Mouse (Mus musculus): ENCODE data around the gene Zar1. TPM values are rescaled to one million over a fixed set of nuclear protein-coding genes. Genes with fewer than 3 reads are reported as not detected.
"Not testable (repeated sequence)": the region's sequence is repeated elsewhere in the genome, so short reads cannot be mapped to it uniquely, and the experiment has no call there.

Gene Zar1
- polyA plus RNA-seq, 1 experiment from 2014 or later: 0.55 TPM

GRCm38 (mm10) chr5:72580088-72580969, 725 bp downstream of the Zar1 start:
- 8% methylated on average over 41 of the region's 73 CpGs for WGBS
- not testable (repeated sequence) for H3K4me1 ChIP-seq (ENCODE audit: control insufficient read depth, insufficient read depth, low read length); H3K9me3 ChIP-seq (ENCODE audit: control insufficient read depth, low read length); H3K27me3 ChIP-seq (ENCODE audit: control insufficient read depth, insufficient read depth, low read length); H3K27ac ChIP-seq (replicated peaks; ENCODE audit: low read depth, low read length); H3K36me3 ChIP-seq (ENCODE audit: control insufficient read depth, insufficient read depth, low read length)
- ATAC-seq (ENCODE audit: insufficient number of reproducible peaks, low FRiP score, low TSS enrichment, low read depth): peak; percentile 78
- DNase-seq (ENCODE audit: low spot score): peak; percentile 62
- Histone ChIP-seq H3K4me3 (ENCODE audit: low read depth, low read length) (peak overlapping the region; percentile 41), H3K9ac (ENCODE audit: low read length) (peak overlapping the region; percentile 45; the same call in 1 of the 2 replicates), H3K4me2 (ENCODE audit: low read depth, severe bottlenecking) (peak overlapping the region; percentile 71)

- not testable (repeated sequence) for H3K9me3 ChIP-seq (ENCODE audit: control insufficient read depth, low read length); H3K27ac ChIP-seq (replicated peaks; ENCODE audit: low read depth, low read length); H3K36me3 ChIP-seq (ENCODE audit: control insufficient read depth, insufficient read depth, low read length); H3K4me2 ChIP-seq (ENCODE audit: low read depth, severe bottlenecking); H3K4me1 ChIP-seq (ENCODE audit: control insufficient read depth, insufficient read depth, low read length); H3K9ac ChIP-seq (ENCODE audit: low read length); H3K4me3 ChIP-seq (ENCODE audit: low read depth, low read length); H3K27me3 ChIP-seq (ENCODE audit: control insufficient read depth, insufficient read depth, low read length)
- 43% methylated on average over 10 of the region's 10 CpGs for WGBS
- DNase-seq (ENCODE audit: low spot score) (peak; percentile 56), ATAC-seq (ENCODE audit: insufficient number of reproducible peaks, low FRiP score, low TSS enrichment, low read depth) (0 out of 2 replicates have a peak, but pooled peaks have one; percentile 23)
Observed at GRCm38 (mm10) chr5:72579599-72579998, 1.5 kb downstream of the Zar1 start.

- Histone ChIP-seq H3K9me3 (ENCODE audit: control insufficient read depth, low read length) (no peaks in the 10 kb centered on the region), H3K4me1 (ENCODE audit: control insufficient read depth, insufficient read depth, low read length) (no peaks in the 10 kb centered on the region), H3K4me2 (ENCODE audit: low read depth, severe bottlenecking) (no peak overlapping the region), H3K9ac (ENCODE audit: low read length) (no peak overlapping the region), H3K27me3 (ENCODE audit: control insufficient read depth, insufficient read depth, low read length) (no peaks in the 10 kb centered on the region), H3K4me3 (ENCODE audit: low read depth, low read length) (no peak overlapping the region), H3K27ac (replicated peaks; ENCODE audit: low read depth, low read length) (no peak overlapping the region), H3K36me3 (ENCODE audit: control insufficient read depth, insufficient read depth, low read length) (no peaks in the 10 kb centered on the region)
- 90% methylated on average over 5 of the region's 5 CpGs for WGBS
- ATAC-seq (ENCODE audit: insufficient number of reproducible peaks, low FRiP score, low TSS enrichment, low read depth) (no peak), DNase-seq (ENCODE audit: low spot score) (no peak)
Observed at GRCm38 (mm10) chr5:72565621-72566020, 15.4 kb downstream of the Zar1 start.

- not testable (repeated sequence) for DNase-seq (ENCODE audit: low spot score); H3K9me3 ChIP-seq (ENCODE audit: control insufficient read depth, low read length); H3K27me3 ChIP-seq (ENCODE audit: control insufficient read depth, insufficient read depth, low read length); H3K27ac ChIP-seq (replicated peaks; ENCODE audit: low read depth, low read length); H3K4me2 ChIP-seq (ENCODE audit: low read depth, severe bottlenecking); H3K4me3 ChIP-seq (ENCODE audit: low read depth, low read length); H3K4me1 ChIP-seq (ENCODE audit: control insufficient read depth, insufficient read depth, low read length); H3K36me3 ChIP-seq (ENCODE audit: control insufficient read depth, insufficient read depth, low read length); H3K9ac ChIP-seq (ENCODE audit: low read length); ATAC-seq (ENCODE audit: insufficient number of reproducible peaks, low FRiP score, low TSS enrichment, low read depth)
- WGBS: 87% methylated on average over 2 of the region's 2 CpGs
Observed at GRCm38 (mm10) chr5:72563183-72563582, 17.9 kb downstream of the Zar1 start.

GRCm38 (mm10) chr5:72560976-72561628, 20.0 kb downstream of the Zar1 start:
- Histone ChIP-seq H3K27ac (replicated peaks; ENCODE audit: low read depth, low read length) (no peak overlapping the region), H3K9me3 (ENCODE audit: control insufficient read depth, low read length) (no peaks in the 10 kb centered on the region), H3K27me3 (ENCODE audit: control insufficient read depth, insufficient read depth, low read length) (no peaks in the 10 kb centered on the region), H3K9ac (ENCODE audit: low read length) (no peak overlapping the region), H3K4me2 (ENCODE audit: low read depth, severe bottlenecking) (no peak overlapping the region), H3K4me3 (ENCODE audit: low read depth, low read length) (no peak overlapping the region), H3K4me1 (ENCODE audit: control insufficient read depth, insufficient read depth, low read length) (no peaks in the 10 kb centered on the region), H3K36me3 (ENCODE audit: control insufficient read depth, insufficient read depth, low read length) (no peaks in the 10 kb centered on the region)
- no peak for DNase-seq (ENCODE audit: low spot score)
- ATAC-seq (ENCODE audit: insufficient number of reproducible peaks, low FRiP score, low TSS enrichment, low read depth): no peak
- WGBS: 80% methylated on average over 3 of the region's 3 CpGs

GRCm38 (mm10) chr5:72559544-72560049, 21.5 kb downstream of the Zar1 start, which contains the start of gene Nfxl1:
Gene Nfxl1 (minus strand): TSS chr5:72559684.
- Histone ChIP-seq H3K4me1 (ENCODE audit: control insufficient read depth, insufficient read depth, low read length) (no peaks in the 10 kb centered on the region), H3K27ac (replicated peaks; ENCODE audit: low read depth, low read length) (peak within 1 kb of the TSS; percentile 47; the same call in 1 of the 2 replicates), H3K9ac (ENCODE audit: low read length) (peak within 1 kb of the TSS; percentile 95), H3K4me3 (ENCODE audit: low read depth, low read length) (peak within 1 kb of the TSS; percentile 95), H3K9me3 (ENCODE audit: control insufficient read depth, low read length) (no peaks in the 10 kb centered on the region), H3K36me3 (ENCODE audit: control insufficient read depth, insufficient read depth, low read length) (no peaks in the 10 kb centered on the region), H3K27me3 (ENCODE audit: control insufficient read depth, insufficient read depth, low read length) (no peaks in the 10 kb centered on the region), H3K4me2 (ENCODE audit: low read depth, severe bottlenecking) (peak within 1 kb of the TSS; percentile 82)
- under 1% methylated on average over 42 of the region's 42 CpGs for WGBS
- DNase-seq (ENCODE audit: low spot score) (peak; percentile 99), ATAC-seq (ENCODE audit: insufficient number of reproducible peaks, low FRiP score, low TSS enrichment, low read depth) (peak; percentile 96)

- Histone ChIP-seq H3K4me3 (ENCODE audit: low read depth, low read length) (peak overlapping the region; percentile 95), H3K36me3 (ENCODE audit: control insufficient read depth, insufficient read depth, low read length) (no peaks in the 10 kb centered on the region), H3K9ac (ENCODE audit: low read length) (peak overlapping the region; percentile 95), H3K4me2 (ENCODE audit: low read depth, severe bottlenecking) (peak overlapping the region; percentile 82), H3K4me1 (ENCODE audit: control insufficient read depth, insufficient read depth, low read length) (no peaks in the 10 kb centered on the region), H3K9me3 (ENCODE audit: control insufficient read depth, low read length) (no peaks in the 10 kb centered on the region), H3K27me3 (ENCODE audit: control insufficient read depth, insufficient read depth, low read length) (no peaks in the 10 kb centered on the region), H3K27ac (replicated peaks; ENCODE audit: low read depth, low read length) (peak overlapping the region; percentile 47; the same call in 1 of the 2 replicates)
- ATAC-seq (ENCODE audit: insufficient number of reproducible peaks, low FRiP score, low TSS enrichment, low read depth) (peak; percentile 70), DNase-seq (ENCODE audit: low spot score) (no peak)
- under 1% methylated on average over 52 of the region's 57 CpGs for WGBS
Observed at GRCm38 (mm10) chr5:72558716-72559526, 22.1 kb downstream of the Zar1 start.

- no peaks in the 10 kb centered on the region for H3K4me1 ChIP-seq (ENCODE audit: control insufficient read depth, insufficient read depth, low read length)
- 91% methylated on average over 3 of the region's 3 CpGs for WGBS
- H3K9ac ChIP-seq (ENCODE audit: low read length): no peak overlapping the region
- no peaks in the 10 kb centered on the region for H3K9me3 ChIP-seq (ENCODE audit: control insufficient read depth, low read length)
- H3K27me3 ChIP-seq (ENCODE audit: control insufficient read depth, insufficient read depth, low read length): no peaks in the 10 kb centered on the region
- ATAC-seq (ENCODE audit: insufficient number of reproducible peaks, low FRiP score, low TSS enrichment, low read depth) (no peak), DNase-seq (ENCODE audit: low spot score) (no peak)
- H3K4me3 ChIP-seq (ENCODE audit: low read depth, low read length): no peak overlapping the region
- no peak overlapping the region for H3K4me2 ChIP-seq (ENCODE audit: low read depth, severe bottlenecking)
- H3K27ac ChIP-seq (replicated peaks; ENCODE audit: low read depth, low read length): no peak overlapping the region
- no peaks in the 10 kb centered on the region for H3K36me3 ChIP-seq (ENCODE audit: control insufficient read depth, insufficient read depth, low read length)
Observed at GRCm38 (mm10) chr5:72556245-72556644, 24.8 kb downstream of the Zar1 start.
